Mouse (Mus musculus) frontal cortex, adult (tissue): ENCODE data around the gene Coq7.
A peak's percentile ranks its signal among the peaks of the same experiment; 100 is the strongest.

Source experiments
- ATAC-seq: cut with Nextera tagmentation; 2 replicates; pipeline ENCODE4 v1.9.2; 2017; ENCODE audit warnings: mild to moderate bottlenecking, moderate library complexity, mixed read lengths; ENCODE audit not compliant: low TSS enrichment

Gene Coq7

DNA sequence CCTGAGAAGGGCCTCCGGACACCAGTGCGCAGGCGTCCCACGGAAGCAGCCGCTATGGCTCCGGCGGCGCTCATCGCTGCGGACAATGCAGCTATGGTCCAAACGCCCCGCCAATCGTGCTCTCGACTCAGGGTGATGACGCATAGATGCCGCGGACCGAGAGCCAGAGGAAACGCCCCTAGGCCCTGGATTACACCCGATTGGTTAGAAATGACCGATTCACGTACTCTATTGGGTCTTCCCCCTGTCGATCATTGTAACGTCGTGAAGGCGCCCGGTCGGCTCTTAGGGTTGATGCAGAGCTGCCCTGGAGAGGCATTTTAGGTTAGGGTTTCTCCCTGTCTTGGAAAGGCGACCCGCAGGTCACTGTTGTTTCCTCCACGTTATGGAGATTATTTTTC is at the start of gene Coq7:
Gene Coq7, minus strand, starts transcription at position 179 of the 401 bp plus-strand sequence.
- ATAC-seq, result peak; percentile 98

DNA sequence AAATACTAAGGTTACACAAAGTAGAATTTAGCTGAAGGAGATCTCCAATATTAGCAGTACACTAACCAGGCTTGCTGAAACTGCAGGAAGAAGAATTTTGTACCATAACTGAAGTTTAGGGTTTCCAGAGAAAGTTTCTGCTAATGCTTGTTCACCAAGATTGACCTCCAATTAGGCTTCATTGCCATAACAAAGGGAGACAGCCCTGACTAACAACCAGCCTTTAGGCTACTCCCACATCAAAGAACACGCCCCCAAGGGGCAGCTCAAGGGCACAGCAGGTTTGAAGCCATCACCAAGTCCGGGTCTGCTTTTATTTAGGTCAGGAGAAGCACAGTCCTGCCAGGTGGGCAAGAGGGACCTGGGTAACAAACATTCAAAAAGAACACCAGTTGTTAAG is 46.8 kb upstream of the Coq7 start:
- no peak for ATAC-seq

DNA sequence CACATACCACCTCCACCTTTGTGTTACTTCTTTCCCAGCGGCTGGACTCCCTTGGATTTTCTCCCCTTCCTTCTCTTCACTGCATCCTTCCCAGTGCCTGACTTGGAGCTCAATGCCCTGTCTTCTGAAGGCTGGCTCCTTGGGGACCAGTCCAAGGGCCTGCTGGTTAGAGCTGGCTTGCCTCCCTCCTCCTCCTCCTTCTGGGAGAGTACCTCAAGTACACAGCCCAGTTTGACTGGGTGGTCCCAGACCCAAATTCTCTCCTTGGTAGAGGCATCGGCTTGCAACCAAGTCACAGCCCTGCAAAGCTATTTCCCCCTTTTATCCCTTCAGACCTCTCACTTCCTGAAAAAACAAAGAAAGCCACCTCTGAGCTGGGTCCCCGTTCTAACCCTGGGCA is 45.1 kb upstream of the Coq7 start:
- ATAC-seq, result peak; percentile 53; the same call in 1 of the 2 replicates

DNA sequence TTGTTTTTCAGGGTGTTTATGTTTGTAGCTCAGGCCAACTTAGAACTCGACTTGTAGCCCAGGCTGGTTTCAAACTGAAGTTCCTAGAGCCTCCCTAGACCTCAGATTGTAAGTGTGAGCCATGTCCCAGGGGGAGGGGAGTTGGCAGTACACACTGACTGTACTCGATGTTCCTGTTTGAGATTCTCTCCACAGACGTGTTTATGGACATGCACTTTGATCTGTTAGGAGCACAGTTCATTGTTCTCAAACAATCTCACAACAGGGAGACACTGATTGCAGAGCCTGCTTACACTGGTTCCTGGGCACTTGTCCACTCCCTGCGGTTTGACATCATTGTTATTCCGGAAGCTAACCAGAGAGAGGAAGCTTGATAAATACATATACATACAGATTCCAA is 38.9 kb upstream of the Coq7 start:
- ATAC-seq, result no peak

DNA sequence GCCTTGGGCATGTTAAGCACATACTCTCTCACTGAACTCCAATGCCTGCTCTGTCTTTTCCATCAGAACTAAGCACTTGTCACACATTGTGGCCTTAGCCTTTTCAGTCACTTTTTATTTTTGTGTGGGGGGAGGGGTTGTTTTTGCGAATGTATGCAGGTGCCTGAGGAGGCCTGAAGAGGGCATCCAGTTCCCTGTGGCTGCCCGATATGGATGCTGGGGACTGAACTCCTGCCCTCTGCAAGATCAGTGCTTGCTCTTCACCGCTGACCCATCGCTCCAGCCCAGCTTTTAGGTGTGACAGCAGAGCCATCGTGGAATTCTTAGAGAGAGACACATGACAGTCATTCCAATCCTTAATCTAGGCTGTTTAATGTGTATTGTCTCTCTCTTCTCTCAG is 38.2 kb upstream of the Coq7 start:
- ATAC-seq, result no peak

DNA sequence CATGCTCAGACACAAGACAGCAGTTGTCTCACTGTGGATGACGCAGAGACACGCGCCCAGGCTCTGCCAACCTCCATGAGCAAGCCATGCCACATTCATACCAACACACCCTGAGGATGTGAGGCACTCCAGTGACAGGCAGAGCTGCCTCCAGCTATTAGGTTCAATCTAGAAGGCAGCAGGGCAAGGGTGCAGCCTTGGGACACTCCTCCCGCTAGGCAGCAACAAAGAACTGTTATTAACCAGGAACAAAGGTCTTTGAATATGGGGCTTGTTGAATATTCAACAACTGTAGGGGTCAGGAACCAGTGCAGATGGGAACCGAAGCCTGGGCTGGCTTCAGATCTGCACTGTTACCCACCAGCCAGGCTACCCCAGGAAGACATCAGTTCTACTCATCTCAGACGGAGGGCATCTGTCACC is 36.0 kb upstream of the Coq7 start:
- ATAC-seq, result peak; percentile 74

DNA sequence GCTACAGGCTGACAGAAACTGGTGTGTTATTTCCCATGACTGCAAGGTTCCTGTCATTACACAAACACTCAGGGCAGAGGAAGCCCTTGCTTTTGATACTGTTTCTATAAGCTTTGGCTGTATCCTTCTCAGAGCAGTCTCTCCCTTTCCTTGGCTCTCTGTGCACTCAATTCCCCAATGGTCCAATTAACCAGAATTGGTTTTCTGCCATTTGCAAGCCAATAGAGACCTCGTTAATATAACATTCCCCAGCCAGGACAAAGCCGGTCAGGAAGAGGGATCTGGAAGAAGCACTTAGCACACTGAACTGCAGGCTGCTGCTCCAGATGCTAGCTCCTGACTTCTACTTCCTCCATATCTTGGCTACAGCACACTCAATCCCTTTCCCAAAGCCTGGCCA is 21.1 kb upstream of the Coq7 start:
- no peak for ATAC-seq

DNA sequence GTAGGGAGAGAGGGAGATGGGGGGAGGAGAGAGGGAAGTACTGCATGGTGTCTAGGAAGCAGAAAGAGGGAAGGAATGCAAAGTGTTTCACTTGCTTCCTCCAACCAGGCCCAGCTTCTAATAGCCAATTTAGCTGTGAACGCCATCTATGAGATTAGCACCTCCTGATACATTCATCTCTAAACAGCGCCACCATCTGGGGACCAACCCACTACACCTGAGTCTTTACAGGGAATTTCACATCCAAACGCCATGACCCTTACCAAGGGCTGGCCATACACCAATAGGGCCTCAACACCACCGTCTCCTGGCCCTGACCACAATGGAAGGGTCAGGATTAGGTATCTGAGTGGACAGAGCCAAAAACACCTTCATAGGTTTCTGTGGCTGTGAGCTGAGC is 20.7 kb upstream of the Coq7 start:
- no peak for ATAC-seq

DNA sequence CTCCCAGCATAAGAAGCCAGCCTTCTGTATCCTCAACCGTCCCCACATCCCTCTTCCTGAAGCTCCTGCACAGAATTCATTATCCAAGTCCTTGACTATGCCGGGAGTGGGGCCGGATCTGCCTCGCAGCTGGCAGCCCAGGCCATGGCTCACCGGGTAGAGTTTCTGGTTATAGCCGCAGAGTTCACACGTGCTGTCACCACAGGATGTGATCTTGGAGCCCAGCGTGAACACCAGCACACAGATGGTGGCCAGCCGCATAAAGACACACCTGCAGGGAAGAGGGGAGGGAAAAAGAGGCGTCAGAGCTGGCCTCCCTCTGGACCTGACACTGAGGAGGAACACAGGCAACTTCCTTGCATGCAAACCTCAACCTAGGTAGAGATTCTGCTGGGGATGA is 14.3 kb upstream of the Coq7 start:
- no peak for ATAC-seq

DNA sequence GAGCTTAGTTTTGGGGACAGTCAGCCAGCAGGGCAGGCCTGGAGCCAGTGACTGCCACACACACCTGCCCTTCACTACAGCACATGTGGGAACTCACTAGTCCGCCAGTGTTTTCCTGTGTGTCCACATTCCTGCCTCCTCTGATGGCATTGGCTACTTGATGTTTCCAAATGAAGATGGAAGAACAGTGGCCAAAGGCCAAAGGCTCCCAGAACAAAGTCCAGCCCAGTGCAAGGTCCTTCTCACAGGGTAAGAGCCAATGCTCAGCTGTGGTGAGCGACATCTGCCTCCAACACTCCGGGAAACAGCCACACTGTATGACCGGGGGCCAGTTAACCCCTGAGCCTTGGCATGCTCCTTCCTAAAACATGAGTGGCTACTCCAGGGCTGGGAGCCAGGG is 11.0 kb upstream of the Coq7 start:
- ATAC-seq, result no peak

DNA sequence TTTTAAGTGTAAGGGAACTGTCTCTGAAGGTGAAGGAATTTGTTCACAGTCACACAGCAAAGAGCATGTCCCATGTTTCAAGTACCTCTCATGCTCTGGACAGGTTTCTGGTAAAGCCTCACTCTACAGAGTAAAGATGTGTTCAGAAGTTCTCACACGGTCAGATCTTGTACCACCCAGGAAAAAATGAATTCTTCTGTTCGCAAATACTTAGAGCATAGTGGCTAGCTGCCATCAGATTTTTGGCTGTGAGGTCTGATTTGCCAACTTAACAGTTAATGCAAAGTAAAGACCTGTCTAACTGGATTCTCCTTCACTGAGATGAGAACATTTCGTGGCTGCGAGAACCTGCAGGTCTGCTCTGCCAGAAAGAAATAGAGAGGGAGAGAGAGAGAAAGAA is 1.9 kb upstream of the Coq7 start:
- no peak for ATAC-seq

DNA sequence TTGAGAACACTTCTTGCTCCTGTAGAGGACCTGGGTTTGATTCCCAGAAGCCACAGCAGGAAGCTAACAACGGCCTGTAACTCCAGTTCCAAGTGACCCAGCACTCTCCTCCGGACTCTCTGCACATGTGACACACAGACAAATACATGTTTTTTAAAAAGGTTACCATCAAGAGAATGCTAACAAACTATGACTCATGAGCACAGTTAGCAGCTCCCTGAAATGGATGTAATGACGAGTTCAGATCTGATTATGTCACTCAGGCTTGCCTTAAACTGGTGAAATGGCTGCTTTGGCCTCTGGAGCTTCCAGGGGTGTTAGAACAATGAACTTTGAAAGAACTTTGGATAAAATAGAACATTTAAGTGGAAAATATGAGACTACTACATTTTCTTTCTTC is 1.2 kb upstream of the Coq7 start:
- no peak for ATAC-seq

DNA sequence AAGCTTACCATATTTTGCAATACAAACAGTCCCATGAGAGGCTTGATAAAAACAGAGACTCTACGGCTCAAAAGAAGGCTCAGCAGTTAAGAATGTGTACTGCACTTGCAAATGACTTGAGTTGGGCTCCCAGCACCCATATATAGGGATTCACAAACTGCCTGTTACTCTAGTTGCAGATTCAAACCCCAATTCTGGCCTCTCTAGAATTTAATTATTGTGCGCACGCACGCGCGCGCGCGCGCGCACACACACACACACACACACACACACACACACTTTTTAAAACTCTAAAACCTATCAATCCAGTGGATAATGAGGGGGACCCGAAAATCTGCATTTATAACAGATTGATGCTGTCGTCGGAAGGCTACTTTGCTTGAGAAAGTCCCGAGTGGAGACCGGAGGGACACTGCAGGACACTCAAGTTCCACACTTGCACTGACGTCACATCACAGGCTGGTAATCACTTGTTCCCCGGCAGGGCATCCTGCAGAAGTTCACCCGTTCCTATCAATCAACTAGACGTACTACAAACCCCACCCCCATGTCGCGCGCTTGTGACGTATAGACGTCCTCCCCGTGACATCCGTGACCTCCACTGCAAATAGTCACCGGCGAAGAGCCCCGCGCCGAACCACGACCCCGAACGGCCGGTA is 508 bp downstream of the Coq7 start:
- peak; percentile 92 for ATAC-seq

DNA sequence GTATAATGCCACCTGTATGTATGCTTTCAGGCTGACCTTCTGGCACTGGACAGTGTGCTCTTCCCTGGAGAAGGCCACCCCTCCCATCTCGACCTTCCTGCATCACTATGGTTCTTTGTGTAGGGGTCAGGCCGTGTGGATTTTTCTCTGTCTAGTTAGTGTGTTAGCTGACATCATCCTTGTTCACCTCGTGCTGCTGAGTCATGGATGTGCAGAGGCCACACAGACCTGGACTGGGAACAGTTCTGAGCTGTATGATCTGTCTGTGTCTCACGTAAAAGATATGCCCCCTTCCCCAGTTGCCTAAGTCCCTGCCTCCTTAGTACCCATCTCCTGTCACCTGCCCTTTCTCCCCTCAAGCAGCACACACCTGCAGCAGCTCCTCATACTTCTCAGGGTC is 6.2 kb downstream of the Coq7 start:
- ATAC-seq, result no peak

DNA sequence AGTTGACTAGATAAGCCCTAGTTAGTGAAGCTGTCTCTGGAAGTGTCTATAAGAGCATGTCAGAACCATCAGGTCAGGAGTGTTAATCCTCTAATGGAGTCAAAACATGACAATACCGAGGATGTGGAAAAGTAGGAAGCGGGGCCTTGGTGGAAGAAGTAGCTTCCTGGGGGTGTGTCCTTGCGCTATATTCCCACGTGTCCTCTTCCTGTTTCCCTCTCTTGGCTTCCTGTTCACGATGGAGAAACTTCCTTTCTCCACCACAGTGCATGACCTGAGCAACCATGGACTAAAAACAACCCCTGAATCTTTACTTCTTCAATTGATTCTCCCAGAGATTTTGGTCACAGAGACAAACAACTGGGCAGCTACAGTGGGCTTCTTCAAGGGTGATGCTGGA is 11.1 kb downstream of the Coq7 start:
- no peak for ATAC-seq

DNA sequence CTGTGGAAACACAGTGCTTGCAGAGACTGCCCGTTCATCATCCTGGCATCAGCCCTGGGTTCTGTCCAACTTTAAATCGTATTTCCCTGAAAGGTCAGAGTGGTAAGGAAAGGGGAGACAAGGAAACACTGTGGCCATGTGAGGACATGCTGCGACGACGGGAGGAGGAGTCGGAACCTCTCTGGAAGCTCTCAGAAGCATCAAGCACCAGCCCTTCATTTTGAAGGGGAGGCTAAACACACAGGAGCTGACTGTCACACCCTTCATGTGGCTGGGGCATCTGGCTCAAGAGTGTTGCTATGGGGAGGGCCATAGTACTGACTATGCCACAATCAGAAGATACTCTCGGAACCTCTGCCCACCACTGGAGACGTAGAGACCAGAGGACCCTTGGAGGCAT is 13.5 kb downstream of the Coq7 start:
- ATAC-seq, result no peak

DNA sequence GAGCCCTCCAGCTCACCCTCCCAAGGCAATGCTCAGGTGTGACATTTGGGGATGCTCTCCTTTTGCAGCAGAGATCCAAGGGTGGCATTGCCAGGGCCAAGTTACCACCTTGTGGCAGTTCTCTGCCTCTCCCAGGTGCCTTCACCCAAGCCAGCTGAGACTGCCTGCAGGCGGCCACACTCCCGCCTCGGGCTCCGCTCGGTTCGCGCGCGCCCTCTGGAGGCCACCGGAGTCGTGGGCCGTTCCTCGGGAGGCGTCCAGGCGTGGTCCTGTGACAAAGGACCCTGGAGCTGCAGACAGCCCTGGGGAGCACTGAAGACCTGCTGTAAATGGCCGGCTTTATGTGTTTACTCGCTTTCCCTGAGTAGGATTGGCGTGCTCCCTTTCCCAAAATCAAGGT is 14.5 kb downstream of the Coq7 start:
- peak; percentile 88 for ATAC-seq

DNA sequence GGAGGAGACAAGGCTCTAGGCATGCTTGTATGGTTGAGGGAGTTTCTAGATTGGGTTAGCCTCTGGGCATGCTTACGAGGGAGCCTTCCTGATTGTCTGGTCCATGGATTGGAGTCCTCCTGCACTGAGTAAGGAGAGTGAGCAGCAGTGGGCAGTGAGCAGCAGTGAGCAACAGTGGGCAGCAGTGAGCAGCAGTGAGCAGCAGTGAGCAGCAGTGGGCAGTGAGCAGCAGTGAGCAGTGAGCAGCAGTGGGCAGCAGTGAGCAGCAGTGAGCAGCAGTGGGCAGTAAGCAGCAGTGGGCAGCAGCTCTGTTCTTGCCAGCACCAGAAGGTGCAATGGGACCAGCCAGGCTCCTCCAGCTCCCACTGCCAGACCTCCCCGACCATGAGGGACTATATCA is 15.3 kb downstream of the Coq7 start:
- ATAC-seq, result no peak

DNA sequence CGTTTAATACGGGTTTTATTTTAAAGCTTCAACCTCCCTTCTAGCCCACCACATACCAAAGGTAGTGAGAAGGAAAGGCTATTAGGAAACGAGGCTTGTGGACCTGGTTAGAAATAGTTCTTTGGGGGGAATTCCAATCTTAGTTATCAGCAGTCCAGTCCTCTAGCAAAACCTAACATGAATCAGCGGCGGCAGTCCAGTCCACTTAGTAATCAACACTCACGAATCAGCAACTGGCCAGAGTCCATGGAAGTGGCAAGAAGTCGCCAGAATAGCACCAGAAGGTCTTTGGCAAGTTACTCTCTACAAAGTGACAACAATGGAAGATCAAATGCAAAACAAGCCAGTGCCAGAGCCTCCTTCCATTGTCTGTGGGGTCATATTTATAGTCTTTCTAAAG is 24.6 kb downstream of the Coq7 start:
- no peak for ATAC-seq

DNA sequence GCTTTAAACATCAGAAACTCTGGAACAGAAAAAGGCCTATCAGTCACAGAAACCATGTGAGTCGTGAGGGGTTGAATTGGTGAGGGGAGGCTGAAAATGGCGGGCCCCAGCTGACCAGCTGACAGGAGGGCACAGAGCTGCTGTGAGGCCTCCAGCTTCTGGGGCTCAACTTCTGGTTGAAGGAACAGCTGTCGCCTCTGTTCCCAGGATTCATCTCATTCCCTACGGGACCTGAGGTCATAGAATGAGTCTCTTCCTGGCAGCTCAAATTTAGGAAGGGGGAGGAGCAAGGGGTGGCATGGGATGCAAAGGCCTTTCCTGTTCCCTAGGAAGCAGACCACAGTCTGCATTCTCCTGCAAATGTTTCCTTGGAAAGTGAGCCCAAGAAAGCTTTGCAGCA is 29.3 kb downstream of the Coq7 start:
- no peak for ATAC-seq

DNA sequence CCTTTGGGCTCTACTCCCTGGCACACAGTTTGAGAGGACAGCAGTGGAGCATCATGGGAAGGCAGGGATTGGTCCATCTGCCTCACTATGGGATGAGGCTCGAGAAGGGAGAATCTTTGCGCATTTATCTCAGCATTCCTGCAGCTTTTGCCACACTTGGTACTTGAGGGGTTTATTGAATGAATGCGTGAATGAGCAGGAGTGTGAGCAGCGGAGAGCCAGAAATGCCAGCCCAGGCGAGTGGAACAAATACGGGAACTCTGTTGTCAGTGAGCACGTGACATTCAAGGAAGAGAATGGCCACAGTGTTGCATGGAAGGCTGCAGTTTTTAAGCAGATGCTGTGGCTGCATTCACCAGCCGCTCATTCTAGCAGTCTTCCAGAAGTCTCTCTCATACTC is 30.8 kb downstream of the Coq7 start:
- 0 out of 2 replicates have a peak, but pooled peaks have one; percentile 27 for ATAC-seq

DNA sequence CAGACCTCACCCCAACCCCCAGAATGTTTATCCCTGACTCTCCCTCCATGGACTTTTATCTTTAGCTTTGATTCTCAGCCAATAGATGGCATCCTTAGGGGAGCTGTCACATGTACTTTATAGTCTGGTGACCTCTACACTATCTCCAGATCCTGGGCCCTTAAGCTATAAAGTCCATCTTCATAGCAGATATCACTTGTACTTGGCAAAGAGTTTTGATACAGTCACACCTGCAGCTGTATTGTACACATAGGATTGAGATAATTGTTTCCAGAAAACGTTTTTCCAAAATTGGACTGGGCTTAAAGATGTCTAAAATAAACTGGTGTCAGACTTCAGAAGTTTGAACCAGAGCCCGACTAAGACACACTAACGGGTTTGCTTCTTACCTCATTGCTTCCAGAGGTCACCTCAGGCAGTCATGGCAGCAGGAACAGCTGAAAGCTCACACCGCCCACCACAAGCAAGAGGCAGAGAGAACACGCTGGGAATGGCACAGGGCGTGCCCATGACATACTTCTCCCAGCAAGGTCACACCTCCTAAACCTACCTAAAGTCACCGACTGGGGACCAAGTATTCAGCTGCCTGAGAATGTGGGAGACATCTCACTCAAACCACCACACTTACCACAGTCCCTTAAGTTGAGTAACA is 33.2 kb downstream of the Coq7 start:
- 0 out of 2 replicates have a peak, but pooled peaks have one; percentile 13 for ATAC-seq

DNA sequence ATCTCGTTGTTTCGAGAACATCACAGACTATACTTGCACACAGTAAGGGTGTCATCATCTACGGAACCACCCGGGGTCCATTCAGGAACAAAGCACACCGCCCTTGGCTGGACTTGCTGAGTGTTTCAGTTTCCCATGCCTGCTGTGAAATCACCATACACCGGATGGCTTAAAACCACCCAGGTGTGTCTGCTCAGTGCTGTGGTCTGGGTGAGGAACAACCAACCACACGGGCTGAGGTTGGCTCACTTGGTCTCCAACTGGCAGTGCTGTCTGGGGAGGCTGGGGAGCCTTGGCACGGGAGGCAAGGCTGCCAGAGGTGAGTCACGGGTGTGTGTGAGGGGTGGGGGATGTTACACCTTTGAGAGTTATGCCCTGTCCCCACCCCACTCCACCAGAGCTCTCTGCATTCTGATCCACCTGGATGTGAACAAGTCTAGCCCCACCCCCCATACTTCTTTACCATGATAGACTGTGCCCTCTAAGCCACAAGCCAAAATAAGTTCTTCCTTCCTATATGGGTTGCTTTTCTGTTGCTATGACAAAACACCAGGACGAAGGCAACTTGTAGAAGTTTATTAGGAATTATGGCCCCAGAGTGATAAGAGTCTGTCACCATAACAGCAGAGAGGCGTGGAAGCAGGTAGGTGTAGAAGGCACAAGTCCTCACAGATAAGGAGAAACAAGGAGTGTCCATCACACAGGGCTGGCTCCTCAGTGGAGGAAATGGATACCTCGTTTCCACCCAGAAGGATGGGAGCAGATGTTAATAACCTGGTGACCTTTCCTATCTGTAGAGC is 34.0 kb downstream of the Coq7 start:
- ATAC-seq, result no peak
